24 mouse cellular contexts compared by ENCODE assay signal in genomic region chr5:135730916-135731315, GRCm38 (mm10). TPM values are rescaled to one million over a fixed set of nuclear protein-coding genes. Genes with fewer than 3 reads are reported as not detected.
"Had no signal": no experiment of that assay in that cellular context is flagged by ENCODE, and none has a peak within 500 bp of the region (broad histone marks: within the 10 kb centered on the region; RNA-seq: fewer than 3 reads in every experiment).

No protein-coding gene starts in this region.

- DNase-seq: kidney, adult 2 months; kidney, postnatal 25 days; layer of hippocampus, adult 9-11 months; lung, adult 2 months; lung, postnatal 14 days; lung, postnatal 4 days; midbrain, embryonic 14.5 days; thymus, adult 2 months; thymus, postnatal 14 days; thymus, postnatal 4 days had no signal

- H3K9ac ChIP-seq: limb, embryonic 13.5 days; liver, embryonic 12.5 days; liver, embryonic 15.5 days had no signal

- H3K27ac ChIP-seq: kidney, postnatal 0 days; layer of hippocampus, adult 2 months; limb, embryonic 13.5 days; liver, embryonic 12.5 days; liver, embryonic 15.5 days; stomach, postnatal 0 days had no signal

- H3K4me3 ChIP-seq: layer of hippocampus, adult 2 months; limb, embryonic 10.5 days; limb, embryonic 13.5 days; liver, embryonic 12.5 days; liver, embryonic 15.5 days had no signal

- H3K27me3 ChIP-seq: limb, embryonic 13.5 days; liver, embryonic 12.5 days; liver, embryonic 15.5 days had no signal

RNA-seq across cellular contexts. Expression of gene Styxl1, which starts 47.3 kb away (rescaled TPM):
- total RNA-seq: layer of hippocampus, adult 2 months; left cerebral cortex, adult 18-20 months; left cerebral cortex, postnatal 25 days; megakaryocyte progenitor cell, adult 5-6 weeks; megakaryocyte-erythroid progenitor cell, adult 5-6 weeks; midbrain, postnatal 0 days had no signal
- polyA plus RNA-seq: limb, embryonic 10.5 days; limb, embryonic 13.5 days; liver, embryonic 12.5 days; liver, embryonic 15.5 days; midbrain, embryonic 11.5 days; neural tube, embryonic 11.5 days had no signal
